In genomic region chr2:131506358-131506757, GRCm38 (mm10) we compare ENCODE assay signal across 9 mouse cellular contexts. TPM values are rescaled to one million over a fixed set of nuclear protein-coding genes. Genes with fewer than 3 reads are reported as not detected.
DNase-seq lines count a peak whose midpoint lies in the region; ATAC-seq and TF ChIP-seq lines count a peak whose summit lies in the region.
"Had no signal": no experiment of that assay in that cellular context is flagged by ENCODE, and none has a peak within 500 bp of the region (broad histone marks: within the 10 kb centered on the region; RNA-seq: fewer than 3 reads in every experiment).

No protein-coding gene starts in this region.

- no peaks in the 10 kb centered on the region for H3K27me3 ChIP-seq in liver, embryonic 13.5 days
- no peaks in the 10 kb centered on the region for H3K27me3 ChIP-seq in embryonic facial prominence, embryonic 13.5 days
- H3K27me3 ChIP-seq in hindbrain, postnatal 0 days (ENCODE audit: insufficient read depth, low read length), result no peaks in the 10 kb centered on the region
- no peaks in the 10 kb centered on the region for H3K27me3 ChIP-seq in neural tube, embryonic 15.5 days (replicated peaks)

- WGBS in liver, embryonic 13.5 days (ENCODE audit: insufficient replicate concordance), result 76% methylated on average over 3 of the region's 3 CpGs
- WGBS in embryonic facial prominence, embryonic 13.5 days, result 11% methylated on average over 3 of the region's 3 CpGs
- WGBS in hindbrain, postnatal 0 days, result 24% methylated on average over 3 of the region's 3 CpGs
- 10% methylated on average over 3 of the region's 3 CpGs for WGBS in neural tube, embryonic 15.5 days

- no peak for ATAC-seq in liver, embryonic 13.5 days (ENCODE audit: low read depth)
- peak; percentile 59; the same call in 1 of the 2 replicates for ATAC-seq in embryonic facial prominence, embryonic 13.5 days (ENCODE audit: insufficient number of reproducible peaks, insufficient read depth, low FRiP score, low TSS enrichment, low read depth)
- peak; percentile 65 for ATAC-seq in hindbrain, postnatal 0 days
- ATAC-seq in neural tube, embryonic 15.5 days (ENCODE audit: low FRiP score), result peak; percentile 46; the same call in 1 of the 2 replicates

- no peak for TF ChIP-seq CTCF in hindbrain, postnatal 0 days (IDR thresholded peaks at IDR 0.05; ENCODE audit: low read depth)

- DNase-seq in liver, embryonic 13.5 days, result no peak
- no peak for DNase-seq in liver
- DNase-seq in hindbrain, postnatal 0 days (ENCODE audit: low spot score), result peak; percentile 71
- no peak for DNase-seq in urinary bladder, adult 18-20 months (ENCODE audit: low spot score in 2 of 2)
- DNase-seq in kidney, postnatal 10 days, result no peak
- DNase-seq in gastrocnemius, postnatal 10 days, result no peak

- H3K4me3 ChIP-seq in liver, embryonic 13.5 days (replicated peaks), result no peak overlapping the region
- H3K4me3 ChIP-seq in embryonic facial prominence, embryonic 13.5 days, result no peak overlapping the region
- H3K4me3 ChIP-seq in hindbrain, postnatal 0 days (ENCODE audit: low read length), result no peak overlapping the region
- no peak overlapping the region for H3K4me3 ChIP-seq in neural tube, embryonic 15.5 days (replicated peaks)

- peaks cover 8% of the 10 kb centered on the region for H3K36me3 ChIP-seq in liver, embryonic 13.5 days
- no peaks in the 10 kb centered on the region for H3K36me3 ChIP-seq in embryonic facial prominence, embryonic 13.5 days
- H3K36me3 ChIP-seq in hindbrain, postnatal 0 days (ENCODE audit: insufficient read depth, low read length), result no peaks in the 10 kb centered on the region
- no peaks in the 10 kb centered on the region for H3K36me3 ChIP-seq in neural tube, embryonic 15.5 days

- no peaks in the 10 kb centered on the region for H3K9me3 ChIP-seq in liver, embryonic 13.5 days (replicated peaks)
- no peaks in the 10 kb centered on the region for H3K9me3 ChIP-seq in embryonic facial prominence, embryonic 13.5 days
- H3K9me3 ChIP-seq in hindbrain, postnatal 0 days (ENCODE audit: low read length), result no peaks in the 10 kb centered on the region
- no peaks in the 10 kb centered on the region for H3K9me3 ChIP-seq in neural tube, embryonic 15.5 days (replicated peaks)

- H3K4me2 ChIP-seq in liver, embryonic 13.5 days, result no peak overlapping the region
- H3K4me2 ChIP-seq in embryonic facial prominence, embryonic 13.5 days, result no peak overlapping the region
- no peak overlapping the region for H3K4me2 ChIP-seq in hindbrain, postnatal 0 days (ENCODE audit: low read depth, low read length)
- H3K4me2 ChIP-seq in neural tube, embryonic 15.5 days, result no peak overlapping the region

- no peak overlapping the region for H3K9ac ChIP-seq in liver, embryonic 13.5 days
- no peak overlapping the region for H3K9ac ChIP-seq in embryonic facial prominence, embryonic 13.5 days
- no peak overlapping the region for H3K9ac ChIP-seq in hindbrain, postnatal 0 days (replicated peaks; ENCODE audit: low read length)
- no peak overlapping the region for H3K9ac ChIP-seq in neural tube, embryonic 15.5 days (replicated peaks)

- H3K27ac ChIP-seq in liver, embryonic 13.5 days, result peak overlapping the region; percentile 25; the same call in 1 of the 2 replicates
- peak overlapping the region; percentile 87 for H3K27ac ChIP-seq in embryonic facial prominence, embryonic 13.5 days
- peak overlapping the region; percentile 81 for H3K27ac ChIP-seq in hindbrain, postnatal 0 days
- H3K27ac ChIP-seq in neural tube, embryonic 15.5 days (replicated peaks), result peak overlapping the region; percentile 62

- H3K4me1 ChIP-seq in liver, embryonic 13.5 days (replicated peaks), result peaks cover 94% of the 10 kb centered on the region
- H3K4me1 ChIP-seq in embryonic facial prominence, embryonic 13.5 days, result peaks cover 77% of the 10 kb centered on the region
- H3K4me1 ChIP-seq in hindbrain, postnatal 0 days (ENCODE audit: insufficient read depth, low read length), result peaks cover 49% of the 10 kb centered on the region
- H3K4me1 ChIP-seq in neural tube, embryonic 15.5 days, result peaks cover 56% of the 10 kb centered on the region

RNA-seq across cellular contexts. Expression of gene Smox, which starts 15.1 kb away (rescaled TPM):
- 109 and 113 TPM in 2 replicates for polyA plus RNA-seq in liver, embryonic 13.5 days (2015; fragmentation: Nextera tagmentation; extraction: Ambion mirVana)
- polyA plus RNA-seq in embryonic facial prominence, embryonic 13.5 days (2015; fragmentation: Nextera tagmentation; extraction: Ambion mirVana), result 57.2 and 60.2 TPM in 2 replicates
- 214 and 230 TPM in 2 replicates for total RNA-seq in hindbrain, postnatal 0 days (2014; rRNA removed)
- polyA plus RNA-seq in hindbrain, postnatal 0 days (2015; fragmentation: Nextera tagmentation; extraction: Ambion mirVana), result 94.2 and 103 TPM in 2 replicates
- 48.7 and 51.9 TPM in 2 replicates for polyA plus RNA-seq in neural tube, embryonic 15.5 days (2015; fragmentation: Nextera tagmentation; extraction: Ambion mirVana)
- 10 to 100 TPM; 25.9 to 28.9 TPM for total RNA-seq in gastrocnemius, postnatal 10 days (2021)

RNA-seq across cellular contexts. Expression of gene Adra1d, which starts 55.7 kb away (rescaled TPM):
- polyA plus RNA-seq in liver, embryonic 13.5 days (2015; fragmentation: Nextera tagmentation; extraction: Ambion mirVana), result 0.40 and 0.53 TPM in 2 replicates
- polyA plus RNA-seq in embryonic facial prominence, embryonic 13.5 days (2015; fragmentation: Nextera tagmentation; extraction: Ambion mirVana), result 0.51 and 0.58 TPM in 2 replicates
- total RNA-seq in hindbrain, postnatal 0 days (2014; rRNA removed), result 4.1 and 5.1 TPM in 2 replicates
- polyA plus RNA-seq in hindbrain, postnatal 0 days (2015; fragmentation: Nextera tagmentation; extraction: Ambion mirVana), result 0.81 and 0.84 TPM in 2 replicates
- 0.83 and 0.92 TPM in 2 replicates for polyA plus RNA-seq in neural tube, embryonic 15.5 days (2015; fragmentation: Nextera tagmentation; extraction: Ambion mirVana)
- 1 to 10 TPM; 1.8 to 2.1 TPM for total RNA-seq in gastrocnemius, postnatal 10 days (2021)
- total RNA-seq: common myeloid progenitor, adult 5-6 weeks had no signal

Comparison
In these comparisons a context has a peak if more than half of its experiments do, and no peak if none do; other contexts are left out.
1. H3K27ac ChIP-seq: peak in every context shown above with its lines; median percentile 87 in embryonic facial prominence, embryonic 13.5 days; 81 in hindbrain, postnatal 0 days; 62 in neural tube, embryonic 15.5 days; 25 in liver, embryonic 13.5 days.